Mouse (Mus musculus) lung, postnatal 4 days (tissue): ENCODE data around the gene Pfn2.

Source experiments
- DNase-seq, 2 experiments: peaks; one replicate each; pipeline ENCODE4 v3.0.0; 2021

Pfn2 gene

DNA sequence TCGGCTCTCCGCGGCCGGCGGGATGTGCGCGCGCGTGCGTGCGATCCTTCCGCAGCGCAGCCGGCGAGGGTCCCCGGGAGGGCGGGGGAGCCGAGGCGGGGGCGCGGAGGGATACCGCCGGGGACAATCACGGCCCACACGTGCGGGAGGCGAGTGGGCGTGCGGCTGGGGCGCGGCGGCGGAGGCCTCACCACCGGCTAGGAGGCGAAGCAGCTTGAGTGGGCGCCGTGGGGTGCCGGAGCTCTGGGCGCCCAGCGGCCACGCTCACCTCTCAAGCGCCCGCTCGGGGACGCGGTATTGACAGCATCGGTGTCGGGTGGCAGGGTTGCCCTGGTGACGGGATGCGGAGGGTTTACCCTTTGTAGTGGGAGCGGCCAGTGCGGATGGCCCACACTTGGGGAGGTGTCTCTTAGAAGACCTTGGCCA, at the start of gene Pfn2:
TSS of gene Pfn2 (minus strand) at position 320 of the 426 bp plus-strand sequence.
- peak; percentile 83 to 89 for DNase-seq

DNA sequence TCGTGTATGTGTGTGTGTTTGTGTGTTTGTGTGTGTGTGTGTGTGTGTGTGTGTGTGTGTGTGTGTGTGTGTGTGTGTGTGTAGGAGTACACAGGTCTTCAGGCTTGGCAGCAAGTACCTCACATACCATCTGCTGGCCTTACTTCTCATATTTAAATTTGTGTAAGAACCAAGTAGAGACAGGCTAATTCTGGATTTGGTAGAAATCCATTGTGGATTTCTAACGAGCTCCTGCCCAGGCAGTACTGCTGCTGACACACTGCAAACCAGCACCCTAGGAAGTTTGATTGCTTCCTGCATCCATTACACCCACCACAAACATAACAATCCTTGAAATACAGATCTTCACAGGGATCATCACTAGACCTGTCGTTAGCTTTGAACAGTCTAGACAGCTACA, 35.1 kb upstream of the Pfn2 start:
- DNase-seq = no peak

DNA sequence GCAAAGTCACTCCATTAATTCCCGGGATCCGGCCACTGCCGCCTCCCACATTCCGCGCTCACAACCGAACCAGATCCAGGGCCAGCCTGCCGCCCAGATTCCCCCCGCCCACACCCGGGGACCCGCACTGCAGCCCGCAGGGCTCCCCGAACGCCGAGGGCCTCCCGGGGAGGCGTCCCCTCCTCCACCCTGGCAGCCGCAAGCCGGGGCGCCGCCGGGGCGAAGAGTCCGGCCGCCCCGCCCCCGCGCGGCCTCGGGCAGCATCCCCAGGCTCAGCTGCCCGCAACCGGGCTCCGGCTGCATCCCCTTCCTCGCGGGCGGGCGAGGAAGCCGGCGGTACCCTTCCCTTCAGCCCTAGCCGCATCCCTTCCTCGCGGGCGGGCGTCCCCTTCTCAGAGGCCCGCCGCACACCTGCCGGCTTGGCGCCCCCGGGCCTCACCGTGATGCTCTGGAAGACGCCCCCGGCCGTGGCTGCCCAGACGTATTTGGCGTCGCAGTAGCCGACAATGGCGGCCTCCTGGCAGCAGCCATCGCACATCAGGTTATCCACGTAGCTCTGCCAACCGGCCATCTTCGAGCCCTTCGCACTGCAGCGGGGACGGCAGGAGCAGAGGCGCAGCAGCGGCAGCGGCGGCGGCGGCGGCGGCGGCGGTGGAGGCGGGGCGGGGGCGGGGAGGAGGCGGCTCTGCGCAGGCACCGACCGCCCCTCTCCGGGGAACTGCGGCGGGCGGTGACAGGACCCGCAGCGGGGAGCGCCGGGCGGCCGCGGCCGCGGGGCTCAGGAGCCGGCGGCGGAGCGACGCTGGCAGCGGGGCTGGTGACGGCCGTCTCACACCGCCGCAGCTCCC, 743 bp downstream of the Pfn2 start:
- peak; percentile 49 to 61 for DNase-seq

DNA sequence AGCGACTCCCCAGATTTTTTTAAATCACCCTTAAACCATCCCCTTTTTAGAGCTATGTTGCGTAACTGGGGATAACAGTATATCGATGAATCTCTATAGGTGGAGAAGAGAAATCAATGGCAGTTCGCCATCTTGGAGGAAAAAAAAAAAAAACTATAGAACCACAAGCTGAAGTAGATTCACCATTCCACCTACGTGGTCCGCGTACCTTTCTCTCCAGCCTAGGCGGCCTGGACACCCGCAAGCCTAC, 1.3 kb downstream of the Pfn2 start:
- DNase-seq = no peak

DNA sequence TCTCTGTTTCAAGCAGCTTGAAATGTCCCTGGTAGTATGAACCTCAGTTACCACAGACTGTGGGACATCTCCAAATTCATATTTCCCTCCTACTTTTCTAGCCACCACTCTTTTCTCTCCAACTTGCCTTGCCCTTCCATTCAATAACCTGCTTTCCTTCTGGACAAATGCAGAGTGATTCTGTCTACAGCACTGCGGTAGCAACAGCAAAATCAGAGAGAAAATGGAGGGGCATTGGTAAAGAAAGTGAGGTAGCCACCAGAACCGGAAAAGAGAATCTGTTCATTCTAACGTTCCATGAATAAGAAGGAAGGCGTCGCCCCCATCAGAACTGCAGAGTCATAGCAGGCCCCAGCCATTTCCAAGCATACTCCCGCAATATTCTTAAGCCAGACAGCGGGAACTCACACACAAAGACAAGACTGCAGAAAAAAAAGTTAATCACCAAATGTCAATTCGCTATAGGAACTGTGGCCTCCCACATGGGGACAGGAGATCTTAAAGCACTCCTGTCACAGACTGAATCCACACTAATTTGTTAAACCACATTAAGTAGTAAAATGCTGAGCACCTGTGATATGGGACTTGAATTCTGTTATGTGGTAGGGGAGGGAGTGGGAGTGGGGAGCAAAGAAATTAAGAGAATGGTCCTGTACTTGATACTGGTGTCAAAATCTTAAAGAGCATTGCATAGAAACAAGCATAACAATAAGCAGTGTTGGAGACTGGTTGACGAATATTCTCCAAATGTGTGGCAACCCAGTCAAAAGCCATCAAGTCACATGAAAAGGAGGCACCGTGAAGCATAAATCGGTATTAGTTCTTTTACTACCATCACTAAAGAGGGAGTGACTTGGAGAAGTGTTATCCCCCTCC, 1.9 kb downstream of the Pfn2 start:
- DNase-seq = no peak

DNA sequence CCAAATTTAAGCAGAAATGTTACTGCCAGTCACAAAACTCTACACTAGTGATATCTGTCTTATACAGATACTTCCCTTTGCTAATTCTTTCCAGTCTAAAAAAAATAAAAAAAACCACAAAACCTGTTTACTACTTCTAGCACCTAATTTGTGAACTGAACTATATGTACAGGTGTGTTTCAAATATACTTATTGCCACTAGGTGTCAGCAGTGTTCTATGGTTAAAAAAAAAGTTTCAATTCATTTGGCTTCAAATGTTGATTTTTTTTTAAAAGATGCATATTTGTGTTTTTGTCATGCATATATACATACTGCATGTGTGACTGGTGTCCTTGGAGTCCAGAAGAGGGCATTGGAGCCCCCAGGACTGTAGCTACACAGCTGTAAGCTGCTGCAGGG, 4.1 kb downstream of the Pfn2 start:
- DNase-seq = no peak

DNA sequence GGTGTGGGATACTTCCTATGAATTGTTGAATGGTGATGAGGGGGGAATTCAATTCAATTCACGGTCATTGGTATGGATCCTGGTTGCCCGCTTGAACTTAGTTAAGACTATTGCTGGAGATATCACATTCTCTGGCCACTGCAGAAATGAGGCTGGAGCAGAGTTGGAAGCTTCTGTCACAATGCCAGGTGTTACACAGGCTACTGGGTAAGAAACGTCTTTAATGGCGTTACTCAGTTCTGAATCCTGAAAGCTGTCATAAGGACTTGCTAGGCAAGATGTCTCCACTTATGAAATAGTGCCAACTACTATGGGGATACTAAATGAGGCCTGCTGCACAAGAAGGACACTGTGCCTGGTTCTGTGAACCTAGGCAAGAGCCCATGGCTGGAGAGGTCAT, 11.0 kb downstream of the Pfn2 start:
- DNase-seq = no peak

DNA sequence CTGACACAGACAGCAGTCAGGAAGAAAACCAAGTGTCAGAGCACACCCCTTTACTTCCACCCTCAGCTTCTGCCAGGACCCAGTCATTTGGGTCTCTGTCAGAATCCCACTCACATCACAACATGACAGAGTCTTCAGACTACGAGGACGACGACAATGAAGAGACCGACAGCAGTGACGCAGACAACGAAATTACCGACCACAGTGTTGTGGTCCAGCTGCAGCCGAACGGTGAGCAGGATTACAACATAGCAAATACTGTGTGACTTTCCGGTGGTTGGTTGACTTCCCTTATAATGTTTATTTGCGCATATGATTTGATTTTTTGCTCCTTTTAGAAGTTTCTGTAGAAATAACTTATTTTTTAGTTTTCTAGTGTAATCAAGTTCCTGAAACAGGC, 14.3 kb downstream of the Pfn2 start:
- DNase-seq = no peak

DNA sequence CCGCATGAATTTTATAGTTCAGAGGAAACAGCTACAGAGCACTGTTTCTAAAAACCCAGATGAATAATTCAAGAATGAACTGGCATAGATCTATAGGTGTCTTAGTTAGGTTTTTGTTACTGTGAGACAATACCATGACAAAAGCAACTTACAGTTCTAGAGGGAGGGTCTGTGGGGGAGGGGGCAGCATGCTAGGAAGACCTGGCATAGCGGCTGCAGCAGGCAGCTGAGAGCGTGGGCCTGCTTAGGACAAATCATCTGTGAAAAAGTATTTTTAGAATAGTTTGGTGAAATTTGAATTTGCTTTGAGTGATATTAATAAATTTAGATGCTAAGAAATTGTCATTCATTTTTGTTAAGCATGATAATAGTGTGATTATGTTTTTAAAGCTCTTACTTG, 22.0 kb downstream of the Pfn2 start:
- DNase-seq = no peak

DNA sequence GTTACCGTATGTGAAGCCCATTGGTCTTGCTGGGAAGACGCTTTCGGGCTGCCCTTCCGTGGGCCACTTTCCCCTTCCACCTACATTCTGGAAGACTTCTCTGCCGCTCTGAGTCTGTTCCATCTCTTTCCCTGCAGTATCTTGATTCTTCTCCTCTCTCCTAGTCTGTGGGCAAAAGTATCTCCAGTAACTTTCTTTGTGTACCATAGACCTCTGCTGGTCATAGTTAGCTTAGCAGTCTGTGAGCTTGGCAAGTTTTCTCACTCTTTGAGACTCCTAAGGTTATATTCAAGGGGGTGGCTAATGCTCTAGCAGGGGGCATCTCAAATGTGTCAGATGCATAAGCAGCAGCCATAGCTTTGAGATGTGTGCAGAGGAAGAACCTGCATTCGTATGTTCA, 32.4 kb downstream of the Pfn2 start:
- no peak for DNase-seq

DNA sequence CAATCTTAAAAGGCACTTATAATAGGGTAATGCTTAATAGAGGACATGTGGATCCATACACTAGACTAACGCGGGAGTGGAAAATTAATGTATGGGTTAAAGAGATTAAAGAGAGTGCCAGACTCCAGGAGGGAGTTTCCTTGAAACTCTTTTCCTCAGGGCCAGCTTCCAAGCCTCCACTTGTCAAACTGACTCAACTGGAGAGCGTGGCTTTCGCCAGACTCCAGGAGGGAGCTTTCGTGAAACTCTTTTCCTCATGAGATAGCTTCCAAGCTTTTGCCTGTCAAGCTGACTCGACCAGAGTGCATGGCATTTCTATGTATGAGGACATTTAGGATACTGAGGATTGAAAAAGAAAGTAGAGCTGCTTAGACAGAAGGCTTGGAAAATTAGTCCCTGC, 52.8 kb downstream of the Pfn2 start:
- peak in 1 of 2 experiments; percentile 22 for DNase-seq
